Mouse (Mus musculus) stomach, postnatal 0 days (tissue): ENCODE data around the gene Lrrc47.

ENCODE experiments used
- CTCF ChIP-seq: IDR thresholded peaks from 2 replicates; pipeline ENCODE4 v1.5.1; 2016; ENCODE audit warnings: antibody characterized with exemption, low read depth, mild to moderate bottlenecking, moderate library complexity
- EP300 ChIP-seq: optimal IDR thresholded peaks from 2 replicates; pipeline ENCODE3; 2016; ENCODE audit warnings: antibody characterized with exemption

GRCm38 (mm10) chr4:153966651-153967050 lies 44.9 kb upstream of the Lrrc47 start:
- TF ChIP-seq CTCF (no peak), EP300 (no peak)
